Mouse (Mus musculus): ENCODE data around the gene Kdelr3.

The Kdelr3 gene

DNA sequence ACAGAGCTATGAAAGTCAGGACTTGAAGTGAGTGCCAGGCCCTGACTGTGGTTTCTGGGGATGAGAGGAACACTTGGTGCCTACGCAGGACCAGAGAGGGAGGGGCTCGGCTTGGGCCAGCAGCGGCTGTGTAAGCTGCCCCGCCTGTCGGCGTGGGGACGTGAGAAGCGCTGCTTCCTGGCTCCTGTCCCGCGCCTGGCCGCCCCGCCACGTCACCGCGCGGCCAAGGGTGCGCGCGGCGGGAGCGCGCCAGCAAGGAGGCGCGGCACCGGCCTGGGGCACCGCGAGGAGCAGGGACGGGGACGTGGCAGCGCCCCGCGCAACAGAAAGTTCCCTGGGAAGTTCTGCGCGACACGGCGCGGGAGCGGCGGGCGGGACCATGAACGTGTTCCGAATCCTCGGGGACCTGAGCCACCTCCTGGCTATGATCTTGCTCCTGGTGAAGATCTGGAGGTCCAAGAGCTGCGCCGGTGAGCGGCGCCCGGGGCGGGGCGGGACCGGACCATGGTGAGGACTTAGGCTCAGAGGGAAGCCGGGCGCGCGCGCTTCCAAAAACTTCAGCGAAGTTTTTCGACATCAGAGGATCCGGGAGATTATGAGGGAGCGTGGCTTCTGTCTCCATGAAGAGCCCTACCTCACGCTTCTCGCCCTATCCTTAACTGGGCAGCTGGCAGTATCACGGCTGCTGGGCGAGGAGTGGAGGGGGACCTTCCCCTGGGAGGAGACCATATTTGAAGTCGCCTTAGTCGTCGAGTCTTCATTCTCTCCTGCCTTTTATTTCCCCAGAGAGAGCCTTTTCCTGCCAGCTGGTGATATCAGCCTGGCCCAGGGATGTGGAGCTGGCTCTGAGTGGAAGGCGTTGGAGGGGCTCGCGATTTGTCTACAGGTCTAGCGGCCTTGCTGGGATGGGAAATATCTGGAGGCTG lies at the start of gene Kdelr3:
Gene Kdelr3 (plus strand): TSS at position 241 of the 926 bp plus-strand sequence.
- DNase-seq (ENCODE audit: low spot score) = peak; percentile 33

DNA sequence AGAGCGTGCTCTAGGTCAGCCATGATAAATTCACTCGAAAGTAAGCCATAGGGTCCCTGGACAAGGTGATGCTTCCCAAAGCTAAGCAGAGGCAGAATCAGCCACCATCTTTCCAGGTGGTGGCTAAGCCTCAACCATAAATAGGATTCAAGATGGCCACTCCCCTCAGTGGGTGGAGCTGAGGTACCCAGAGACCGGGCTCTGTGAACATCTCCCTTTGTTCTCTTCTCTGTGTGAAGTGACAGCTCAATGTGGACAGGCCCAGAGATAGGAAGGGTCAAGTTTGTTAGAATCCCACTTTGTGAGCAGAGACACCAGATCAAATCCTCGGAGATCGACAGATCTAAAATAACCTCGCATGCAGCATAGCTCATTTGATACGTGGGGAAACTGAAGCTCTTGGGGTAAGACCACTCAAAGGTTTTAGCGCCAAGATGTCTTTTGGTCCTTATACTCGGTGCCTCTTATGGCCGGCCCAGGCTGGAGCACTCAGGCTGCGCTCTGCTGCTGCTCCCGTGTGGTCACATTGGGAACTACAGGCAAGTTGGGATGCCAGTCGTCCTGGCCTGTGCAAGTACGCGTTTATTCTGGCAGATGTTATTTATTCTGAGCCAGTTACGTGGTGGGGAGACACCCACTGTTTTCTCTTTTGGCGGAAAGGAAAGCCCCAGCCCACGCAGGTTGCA lies 49.5 kb upstream of the Kdelr3 start:
- peak; percentile 75 for DNase-seq (ENCODE audit: low spot score)

DNA sequence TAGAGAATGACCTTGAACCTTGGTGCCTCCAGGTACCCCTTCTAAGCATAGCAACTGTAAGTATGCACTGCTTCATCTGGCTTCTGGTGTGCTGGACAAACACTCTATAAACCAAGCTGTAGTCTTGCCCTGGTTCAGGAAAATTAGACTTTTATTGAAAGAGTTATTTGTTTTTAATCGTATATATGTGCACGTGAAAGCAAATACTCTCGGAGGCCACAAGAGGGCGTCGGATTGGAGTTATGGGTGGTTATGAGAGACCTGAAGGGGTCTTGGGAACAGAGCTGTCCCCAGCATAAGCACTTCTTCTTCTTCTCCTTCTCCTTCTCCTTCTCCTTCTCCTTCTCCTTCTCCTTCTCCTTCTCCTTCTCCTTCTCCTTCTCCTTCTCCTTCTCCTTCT lies 46.6 kb upstream of the Kdelr3 start:
- no peak for DNase-seq (ENCODE audit: low spot score)

DNA sequence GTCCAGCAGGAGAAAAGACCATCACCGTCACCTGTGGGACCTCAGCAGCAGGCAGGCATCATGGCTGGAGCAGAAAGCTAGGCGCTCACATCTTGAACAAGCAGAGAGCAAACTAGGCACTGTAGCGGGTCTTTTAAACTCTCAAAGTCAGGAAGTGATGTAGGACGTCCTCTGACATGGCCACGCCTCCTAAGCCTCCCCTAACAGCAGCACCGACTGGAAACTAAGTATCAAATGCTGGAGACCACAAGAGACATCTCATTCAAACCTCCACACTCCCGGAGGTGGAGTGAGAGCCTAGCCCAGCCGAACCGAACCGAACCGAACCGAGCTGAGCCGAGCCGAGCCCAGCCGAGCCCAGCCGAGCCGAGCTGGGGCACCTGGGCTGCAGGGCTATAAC lies 45.6 kb upstream of the Kdelr3 start:
- no peak for DNase-seq (ENCODE audit: low spot score)

DNA sequence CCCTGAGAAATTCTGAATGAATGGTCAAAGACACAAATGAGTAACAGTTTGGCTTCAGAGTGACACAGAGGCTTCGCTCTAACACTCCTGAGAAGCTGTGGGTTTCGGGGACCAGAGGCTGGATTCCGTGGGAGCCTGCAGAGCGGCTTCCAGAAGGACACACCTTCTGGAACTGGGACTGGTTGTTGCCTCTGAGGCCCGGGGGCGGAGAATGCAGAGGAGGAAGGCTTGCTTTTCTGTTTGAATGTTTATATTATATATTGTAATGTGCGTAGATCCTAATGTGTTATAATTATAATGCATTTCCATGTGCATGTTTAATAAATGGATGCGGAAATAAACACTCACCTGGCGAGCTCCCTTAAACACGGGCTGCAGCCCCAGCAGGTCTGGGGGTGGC lies 45.1 kb upstream of the Kdelr3 start:
- no peak for DNase-seq (ENCODE audit: low spot score)

DNA sequence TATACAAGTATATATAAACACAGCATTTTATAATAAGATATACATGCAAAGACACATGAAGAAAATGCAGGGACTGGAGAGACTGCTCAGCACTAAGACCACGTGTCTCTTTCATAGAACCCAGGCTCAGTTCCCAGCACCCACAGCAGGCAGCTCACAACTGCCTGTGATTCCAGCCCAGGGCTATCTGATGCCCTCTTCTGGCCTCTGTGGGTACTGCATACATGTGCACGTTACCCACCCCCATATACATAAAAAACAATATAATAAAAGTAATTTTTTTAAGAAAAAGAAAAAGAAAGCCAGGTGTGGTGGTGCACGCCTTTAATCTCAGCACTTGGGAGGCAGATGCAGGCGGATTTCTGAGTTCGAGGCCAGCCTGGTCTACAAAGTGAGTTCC lies 43.2 kb upstream of the Kdelr3 start:
- DNase-seq (ENCODE audit: low spot score) = no peak

DNA sequence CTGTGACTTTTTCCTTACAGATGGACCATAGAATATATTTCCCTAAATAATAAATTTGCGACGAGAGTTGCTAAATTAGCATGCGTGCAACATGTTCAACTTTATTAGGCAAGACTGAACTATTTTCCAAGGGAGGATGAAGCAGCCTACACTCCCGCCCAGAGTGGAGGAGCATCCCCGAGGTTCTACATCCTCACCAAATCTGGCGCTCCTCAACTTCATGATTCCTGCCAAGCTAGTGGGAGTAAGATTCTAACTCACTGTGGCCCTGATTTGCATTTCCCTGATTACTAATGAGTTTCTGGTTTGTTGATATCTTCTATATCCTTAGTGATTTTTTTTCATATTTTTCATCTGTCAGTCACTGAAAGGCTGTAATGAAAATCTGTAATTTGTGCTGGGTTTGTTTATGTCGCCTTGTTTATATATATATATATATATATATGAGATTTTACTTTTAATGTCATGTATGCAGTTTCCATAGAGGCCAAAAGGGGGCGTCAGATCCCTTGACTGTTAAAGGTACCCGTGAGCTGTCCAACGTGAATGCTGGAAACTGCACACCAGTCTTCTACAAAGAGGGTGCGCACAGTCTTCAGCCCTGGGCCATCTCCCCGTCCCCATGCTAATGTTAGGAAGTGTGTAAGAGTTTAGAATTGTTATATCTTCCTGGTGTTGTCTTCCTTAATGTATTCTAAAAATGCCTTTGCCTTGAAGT lies 42.4 kb upstream of the Kdelr3 start:
- no peak for DNase-seq (ENCODE audit: low spot score)

DNA sequence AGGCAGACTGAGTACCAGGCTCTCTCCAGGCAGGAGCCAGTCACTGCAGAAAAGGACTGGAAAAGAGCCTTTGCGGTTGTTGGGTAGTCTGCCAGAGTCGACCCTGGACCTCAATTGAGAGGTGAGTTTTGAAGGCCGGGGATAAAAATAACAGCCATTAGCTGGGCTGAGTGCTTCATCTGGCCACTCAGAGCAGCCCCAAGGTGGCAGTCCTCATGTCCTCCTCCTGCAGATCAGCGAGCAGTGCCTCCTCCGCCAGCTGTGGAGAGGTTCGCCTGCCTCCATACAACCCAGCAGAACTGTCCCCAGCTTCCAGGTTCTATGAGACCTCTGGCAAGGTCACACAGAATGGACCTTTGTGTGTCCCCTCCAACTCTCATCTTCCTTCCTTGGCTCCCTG lies 39.0 kb upstream of the Kdelr3 start:
- DNase-seq (ENCODE audit: low spot score) = no peak

DNA sequence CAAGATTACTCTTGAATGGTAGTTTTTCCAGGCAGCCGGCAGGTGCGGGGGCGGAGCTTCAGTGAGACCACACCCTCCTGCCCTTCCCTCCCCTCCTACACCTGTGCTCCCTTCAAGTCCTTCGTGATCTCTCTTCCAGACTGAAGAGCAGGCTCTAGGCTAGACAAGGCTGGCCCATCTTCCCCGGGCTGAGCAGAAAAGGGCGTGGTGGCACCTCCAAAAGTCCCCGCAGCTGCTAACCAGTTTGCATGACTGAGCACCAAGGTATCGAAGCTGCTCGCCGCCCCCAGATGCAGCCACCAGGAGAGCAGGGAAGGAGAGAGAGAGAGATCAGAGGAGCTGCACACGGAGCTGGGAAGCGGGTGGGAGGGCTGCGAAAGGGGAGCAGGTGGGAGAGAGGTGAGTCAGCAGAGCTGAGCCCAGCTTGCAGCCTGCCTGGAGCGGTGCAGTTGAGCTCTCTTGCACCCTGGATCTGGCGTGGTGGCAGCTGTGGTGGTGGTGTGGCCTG lies 35.0 kb upstream of the Kdelr3 start:
- DNase-seq (ENCODE audit: low spot score) = no peak

DNA sequence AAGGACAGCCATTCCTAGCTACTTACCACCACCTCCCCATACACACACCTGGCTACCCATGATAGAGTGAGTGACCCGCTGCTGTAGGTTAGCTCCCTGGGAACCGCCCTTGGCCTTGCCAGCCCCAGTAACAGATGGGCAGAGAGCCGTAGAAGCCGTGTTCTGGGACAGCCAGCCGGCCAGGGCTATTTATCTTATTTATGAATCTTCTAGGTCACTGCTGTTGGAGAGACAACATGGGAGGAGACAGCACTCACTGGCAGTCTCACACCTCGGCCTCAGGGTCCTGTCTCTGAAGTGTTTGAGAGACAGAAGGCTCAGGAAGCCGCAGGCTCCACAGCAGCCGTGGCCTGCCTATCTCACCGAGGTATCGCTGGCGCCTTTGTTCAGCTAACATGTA lies 26.7 kb upstream of the Kdelr3 start:
- DNase-seq (ENCODE audit: low spot score) = no peak

DNA sequence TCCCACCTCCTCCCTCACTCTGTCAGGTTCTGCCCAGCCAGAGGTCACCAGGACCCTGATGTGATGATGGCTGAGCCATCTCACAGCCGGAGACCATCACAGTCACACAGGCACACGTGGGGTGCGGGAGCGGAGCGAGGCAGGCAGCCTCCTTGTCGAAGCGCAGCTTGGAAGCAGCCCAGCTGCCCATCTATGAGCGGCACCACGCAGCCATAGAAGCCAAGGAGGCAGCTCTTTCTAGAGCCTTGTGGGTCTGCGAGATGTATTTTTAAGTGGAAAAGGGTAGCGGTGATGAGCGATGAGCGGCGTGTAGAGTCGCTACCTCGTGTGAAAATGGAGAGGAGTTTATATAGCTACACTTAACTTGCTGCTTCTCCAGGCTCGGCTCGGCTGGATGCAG lies 22.7 kb upstream of the Kdelr3 start:
- no peak for DNase-seq (ENCODE audit: low spot score)

DNA sequence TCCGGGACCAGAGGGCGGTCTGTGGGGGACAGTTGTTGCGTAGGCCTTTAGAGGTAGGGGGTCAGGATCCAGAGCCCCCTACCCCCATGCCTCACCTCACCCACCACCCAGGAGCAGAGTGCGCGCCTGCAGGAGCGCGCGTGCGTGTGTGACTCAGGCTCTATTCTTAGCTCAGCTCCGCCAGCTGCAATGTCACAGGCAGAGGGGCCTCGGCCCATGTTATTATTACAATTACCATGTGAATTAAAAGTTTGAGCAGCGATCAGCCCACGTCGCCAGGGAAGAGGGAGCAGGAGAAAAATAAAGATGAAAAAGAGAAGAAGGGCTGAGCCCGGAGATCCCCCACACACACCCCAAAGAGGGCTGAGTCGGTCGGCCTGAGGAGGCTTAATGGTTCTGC lies 16.1 kb upstream of the Kdelr3 start:
- no peak for DNase-seq (ENCODE audit: low spot score)

DNA sequence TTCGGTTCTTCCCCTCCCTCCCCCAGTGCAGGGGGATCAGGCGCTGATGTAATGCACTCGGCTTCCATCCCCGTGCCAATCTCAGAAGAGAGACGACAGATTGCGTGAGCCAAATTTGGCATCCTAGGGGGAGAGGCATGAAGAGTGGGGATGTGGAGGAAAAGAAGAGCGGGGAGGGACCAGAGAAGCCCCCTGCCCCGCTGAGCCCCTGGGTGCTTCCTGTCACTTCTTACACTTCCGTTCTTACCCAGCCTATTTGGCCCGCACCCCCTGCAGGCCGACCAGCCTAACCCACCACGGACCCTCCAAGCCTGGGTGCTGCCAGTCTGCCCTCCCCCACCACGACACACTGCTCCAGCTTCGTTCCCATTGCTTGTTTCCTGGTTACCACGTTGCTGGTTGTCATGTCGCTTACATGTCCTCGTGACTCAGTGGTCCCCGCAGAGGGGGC lies 13.3 kb upstream of the Kdelr3 start:
- DNase-seq (ENCODE audit: low spot score) = no peak

DNA sequence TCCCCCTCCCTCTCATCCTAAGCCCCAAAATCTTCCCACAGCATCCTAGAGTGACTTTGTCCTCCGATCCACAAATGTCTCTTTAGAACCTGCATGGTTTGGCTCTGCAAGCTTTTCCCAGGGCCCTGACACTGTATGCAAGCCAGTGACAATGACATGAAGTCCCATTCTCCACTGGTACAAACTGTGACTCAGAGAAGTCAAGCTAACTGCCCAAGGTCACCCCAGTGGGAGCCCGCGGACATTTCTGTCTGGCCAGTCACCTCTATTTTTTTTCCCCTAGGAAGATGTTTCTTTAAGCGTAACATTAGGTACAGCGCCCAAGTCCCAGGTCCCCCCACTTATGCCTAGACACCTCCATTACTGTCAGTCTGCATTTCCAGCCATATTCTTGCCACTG lies 12.8 kb upstream of the Kdelr3 start:
- no peak for DNase-seq (ENCODE audit: low spot score)

DNA sequence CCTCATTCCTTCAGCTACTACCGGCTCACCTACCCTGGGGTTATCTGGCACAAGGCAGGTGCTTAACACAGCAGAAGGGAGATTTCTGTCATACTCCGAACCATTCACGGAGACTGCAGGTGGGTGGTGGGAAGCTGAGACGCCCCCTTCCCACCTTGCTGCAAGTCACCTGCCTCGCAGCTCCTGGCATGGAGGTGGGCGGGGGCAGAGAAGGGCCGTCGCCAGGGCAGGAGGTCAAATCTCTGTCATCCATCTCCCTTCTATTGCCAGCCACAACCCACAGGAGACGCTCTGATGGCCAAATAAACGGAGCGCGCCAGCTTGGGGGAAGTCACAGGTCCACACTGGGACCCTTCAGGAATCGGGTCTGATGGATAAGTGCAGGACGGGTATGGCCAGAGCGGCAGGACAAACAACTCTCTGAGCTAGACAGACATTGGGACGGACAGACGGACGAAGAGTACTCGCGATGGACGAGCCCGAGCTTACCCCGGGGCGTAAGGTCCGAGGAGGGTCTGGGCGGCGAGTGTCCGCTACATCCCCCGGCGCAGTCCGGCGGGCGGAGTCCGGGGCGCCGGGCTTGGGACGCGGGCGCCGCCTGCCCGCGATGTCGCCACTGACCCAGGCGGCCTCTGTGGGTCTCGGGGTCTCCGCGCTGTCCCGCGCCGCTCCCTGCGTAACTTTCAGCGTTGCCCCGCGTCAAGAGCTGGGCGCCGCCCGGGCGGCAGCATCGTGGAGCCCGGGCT lies 11.3 kb upstream of the Kdelr3 start, which contains the start of gene Kcnj4:
Gene Kcnj4 (minus strand): TSS at position 535 of the 746 bp plus-strand sequence.
- no peak for DNase-seq (ENCODE audit: low spot score)

DNA sequence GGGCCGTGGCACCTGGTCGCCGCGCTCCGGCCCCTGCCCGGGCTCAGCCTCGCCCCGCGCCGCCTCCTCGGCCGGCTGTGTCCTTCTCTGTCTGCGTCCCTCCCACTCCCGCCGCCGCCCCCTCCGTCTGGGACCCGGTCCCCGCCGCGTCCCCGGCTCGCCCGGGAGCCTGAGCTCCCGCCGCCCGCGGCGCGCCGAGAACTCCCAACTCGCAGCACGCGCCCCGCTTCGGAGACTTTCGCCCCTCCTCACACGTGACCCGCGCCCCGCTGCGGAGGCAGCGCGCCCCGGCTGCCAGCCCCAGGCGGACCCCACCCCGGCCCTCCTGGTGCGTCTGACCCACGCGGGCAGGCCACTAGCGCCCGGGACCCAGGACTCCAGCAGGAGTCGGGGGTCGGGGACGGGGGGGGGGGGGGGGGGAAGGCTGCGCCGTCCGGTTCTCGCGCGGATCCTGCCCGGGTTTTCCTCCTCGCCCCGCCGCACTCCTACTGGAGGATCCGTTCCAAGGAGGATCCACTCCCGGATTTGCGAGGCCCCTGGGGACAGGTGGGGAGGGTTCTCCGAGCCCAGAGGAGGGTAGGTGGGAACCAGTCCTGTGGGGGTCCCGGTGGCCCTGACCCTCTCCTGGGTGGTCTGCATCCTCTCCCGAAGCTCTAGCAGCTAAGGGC lies 10.5 kb upstream of the Kdelr3 start:
- no peak for DNase-seq (ENCODE audit: low spot score)

DNA sequence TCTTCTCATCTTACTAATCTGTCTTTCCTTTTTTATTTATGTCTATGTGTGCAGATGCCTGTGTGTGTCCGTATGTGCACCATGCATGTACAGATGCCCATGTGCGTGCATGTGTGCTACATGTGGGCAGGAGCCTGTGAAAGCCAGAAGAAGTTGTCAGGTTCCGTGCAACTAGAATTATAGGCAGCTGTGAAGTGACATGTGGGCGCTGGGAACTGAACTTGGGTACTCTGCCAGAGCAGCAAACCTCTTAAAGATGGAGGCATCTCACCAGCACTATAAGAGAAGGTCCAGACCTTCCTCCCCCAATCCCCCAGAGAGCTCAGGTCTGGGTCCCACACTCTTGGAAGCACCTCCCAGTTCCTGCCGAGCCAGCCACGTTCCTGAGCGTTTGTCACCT lies 9.8 kb upstream of the Kdelr3 start:
- no peak for DNase-seq (ENCODE audit: low spot score)

DNA sequence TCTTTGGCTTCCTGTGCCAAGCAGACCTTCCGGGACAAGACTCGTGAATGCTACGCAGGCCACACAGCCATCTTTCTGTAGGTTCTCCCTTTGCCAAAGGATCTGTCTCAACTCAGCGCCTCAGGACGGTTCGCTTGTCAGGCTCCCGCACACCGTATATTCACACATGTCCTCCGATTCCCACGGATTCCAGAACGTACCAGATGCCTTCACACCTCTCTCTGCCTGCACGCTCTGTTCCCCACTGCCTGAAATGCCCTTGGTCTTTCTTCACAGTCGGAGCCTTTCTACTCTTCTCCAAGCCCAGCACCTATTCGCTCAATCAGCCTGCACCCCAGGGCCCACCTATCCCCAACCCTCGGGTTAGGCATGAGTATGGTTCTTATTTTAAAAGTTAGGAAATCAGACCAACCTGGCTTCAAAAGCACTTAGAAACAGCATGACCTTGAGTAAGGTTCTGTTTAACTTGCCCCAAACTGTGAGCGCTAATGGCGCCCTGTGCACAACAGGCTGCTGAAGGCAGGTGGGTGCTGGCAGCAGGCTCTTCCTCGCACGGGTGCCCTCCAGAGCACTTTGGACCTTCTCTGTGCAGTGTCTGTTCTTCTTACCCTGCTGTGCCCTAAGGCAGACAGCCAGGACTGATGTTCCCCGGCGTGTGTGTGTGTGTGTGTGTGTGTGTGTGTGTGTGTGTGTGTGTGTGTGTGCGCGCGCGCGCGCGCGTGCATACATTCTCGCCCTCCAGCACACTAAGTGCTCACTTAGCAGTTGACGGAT lies 9.0 kb upstream of the Kdelr3 start:
- DNase-seq (ENCODE audit: low spot score) = no peak

DNA sequence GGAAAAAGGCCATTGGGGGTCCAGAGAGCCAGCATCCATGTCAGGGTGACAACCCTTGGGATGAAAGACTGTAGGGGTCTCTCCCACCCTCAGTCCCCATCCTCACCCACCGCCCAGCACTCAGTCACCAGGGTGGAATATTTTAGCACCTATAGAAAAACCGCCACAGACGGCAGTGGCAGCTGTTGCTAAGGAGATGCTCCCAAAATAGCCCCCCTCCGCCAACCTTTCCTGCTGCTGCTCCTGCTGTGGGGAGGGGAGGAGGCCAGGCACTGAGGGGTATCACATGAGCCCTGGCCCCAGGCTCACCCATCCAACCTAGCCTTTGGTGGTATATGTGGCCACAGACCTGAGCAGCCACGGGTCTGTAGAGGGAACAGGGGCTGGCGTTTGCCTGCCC lies 6.2 kb upstream of the Kdelr3 start:
- DNase-seq (ENCODE audit: low spot score) = no peak

DNA sequence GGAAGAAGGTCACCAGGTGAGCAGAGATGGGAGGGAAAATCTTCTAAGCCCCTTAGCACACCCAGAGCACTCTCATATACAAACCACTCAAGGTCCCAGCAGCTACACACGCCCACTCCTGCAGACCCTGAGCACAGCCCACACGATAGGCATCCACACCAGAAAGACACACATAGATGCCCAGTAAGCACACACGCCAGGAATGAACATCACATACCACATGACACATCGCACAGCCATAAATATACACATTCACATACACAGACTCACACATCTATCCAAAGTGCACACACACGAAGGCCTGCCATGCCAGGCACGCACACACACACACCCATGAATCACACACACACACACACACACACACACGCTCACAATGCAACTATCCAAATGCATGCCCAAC lies 5.8 kb upstream of the Kdelr3 start:
- DNase-seq (ENCODE audit: low spot score) = no peak

All from urinary bladder, postnatal 10 days (tissue).